Mouse (Mus musculus): Measurements from ENCODE around the gene Mrps5.
A peak's percentile ranks its signal among the peaks of the same experiment; 100 is the strongest.

The Mrps5 gene

GRCm38 (mm10) chr2:127622065-127622464 lies 35.0 kb downstream of the Mrps5 start:
- no peak for DNase-seq

- no peak for DNase-seq
These were observed 37.8 kb downstream of the Mrps5 start for GRCm38 (mm10) chr2:127624786-127625185.

GRCm38 (mm10) chr2:127625659-127626058 lies 38.6 kb downstream of the Mrps5 start:
- DNase-seq = peak; percentile 60

- DNase-seq = no peak
These were observed 40.3 kb downstream of the Mrps5 start for GRCm38 (mm10) chr2:127627354-127627753.

- DNase-seq = no peak
These were observed 41.1 kb downstream of the Mrps5 start for GRCm38 (mm10) chr2:127627990-127628570.

- DNase-seq = no peak
These were observed 45.6 kb downstream of the Mrps5 start for GRCm38 (mm10) chr2:127632601-127633000.

- peak; percentile 78 for DNase-seq
These were observed 48.6 kb downstream of the Mrps5 start for GRCm38 (mm10) chr2:127635581-127635980.

GRCm38 (mm10) chr2:127638973-127639372 lies 52.0 kb downstream of the Mrps5 start:
- no peak for DNase-seq

- DNase-seq = peak; percentile 50
These were observed 57.0 kb downstream of the Mrps5 start for GRCm38 (mm10) chr2:127643728-127644704.

GRCm38 (mm10) chr2:127646875-127647274 lies 59.9 kb downstream of the Mrps5 start:
- DNase-seq = no peak

- no peak for DNase-seq
These were observed 61.1 kb downstream of the Mrps5 start for GRCm38 (mm10) chr2:127648145-127648544.

- DNase-seq = no peak
These were observed 62.9 kb downstream of the Mrps5 start for GRCm38 (mm10) chr2:127649921-127650320.

GRCm38 (mm10) chr2:127651601-127652000 lies 64.6 kb downstream of the Mrps5 start:
- peak; percentile 41 for DNase-seq

GRCm38 (mm10) chr2:127652335-127652734 lies 65.3 kb downstream of the Mrps5 start:
- DNase-seq = peak; percentile 31

- no peak for DNase-seq
These were observed 65.8 kb downstream of the Mrps5 start for GRCm38 (mm10) chr2:127652805-127653204.

- DNase-seq = no peak
These were observed 67.8 kb downstream of the Mrps5 start for GRCm38 (mm10) chr2:127654786-127655185.

- DNase-seq = no peak
These were observed 68.4 kb downstream of the Mrps5 start for GRCm38 (mm10) chr2:127655419-127655818.

GRCm38 (mm10) chr2:127656086-127656720 lies 69.2 kb downstream of the Mrps5 start, which contains the start of gene Mal:
Gene Mal (minus strand): TSS chr2:127656695.
- peak; percentile 81 for DNase-seq
